Mouse (Mus musculus) lung, postnatal 0 days (tissue): ENCODE data around the gene Gm37240.

Experiments
- CTCF ChIP-seq: IDR thresholded peaks from 2 replicates; pipeline ENCODE4 v1.5.1; 2016; ENCODE audit warnings: antibody characterized with exemption, mild to moderate bottlenecking
- EP300 ChIP-seq: IDR thresholded peaks from 2 replicates; pipeline ENCODE4 v1.6.1; 2016; ENCODE audit warnings: antibody characterized with exemption, mild to moderate bottlenecking, control low read depth

DNA sequence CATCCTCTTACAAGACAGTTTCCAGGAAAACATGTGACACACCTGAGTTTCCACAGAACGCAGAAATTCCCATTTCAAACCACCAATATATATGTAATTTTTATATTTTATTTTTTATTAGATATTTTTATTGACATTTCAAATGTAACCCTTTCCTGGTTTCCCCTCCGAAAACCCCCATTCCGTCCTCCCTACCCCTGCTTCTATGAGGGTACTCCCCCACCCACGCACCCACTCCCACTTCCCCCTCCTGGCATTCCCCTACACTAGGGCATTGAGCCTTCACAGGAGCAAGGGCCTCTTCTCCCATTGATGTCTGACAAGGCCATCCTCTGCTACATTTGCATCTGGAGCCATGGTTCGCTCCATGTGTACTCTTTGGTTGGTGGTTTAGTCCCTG is 7.7 kb upstream of the Gm37240 start:
- TF ChIP-seq CTCF (no peak), EP300 (no peak)
